Mouse (Mus musculus): ENCODE results near the gene Akain1. TPM values are rescaled to one million over a fixed set of nuclear protein-coding genes. Genes with fewer than 3 reads are reported as not detected.

Gene Akain1
- polyA plus RNA-seq (2014; fragmentation: Nextera tagmentation; extraction: Ambion mirVana) = 3.0 and 3.3 TPM in 2 replicates

- Histone ChIP-seq H3K4me2 (ENCODE audit: low read depth, low read length) (peak within 1 kb of the TSS; percentile 82), H3K27ac (ENCODE audit: low read depth, low read length) (no peak within 1 kb of the TSS), H3K36me3 (ENCODE audit: control insufficient read depth, insufficient read depth, low read length) (no peaks in the 10 kb centered on the region), H3K4me3 (ENCODE audit: low read depth, low read length) (peak within 1 kb of the TSS; percentile 51), H3K27me3 (ENCODE audit: control insufficient read depth, insufficient read depth, low read length) (peaks cover 16% of the 10 kb centered on the region; the same call in 1 of the 2 replicates), H3K9ac (replicated peaks; ENCODE audit: low read depth, low read length) (peak within 1 kb of the TSS; percentile 50), H3K9me3 (ENCODE audit: control insufficient read depth, low read length) (no peaks in the 10 kb centered on the region), H3K4me1 (ENCODE audit: control insufficient read depth, insufficient read depth, low read length) (no peaks in the 10 kb centered on the region)
- 0% methylated on average over 35 of the region's 44 CpGs for WGBS
- ATAC-seq (ENCODE audit: low read depth) = peak; percentile 91
These were observed at the start of gene Akain1 for GRCm38 (mm10) chr17:69438990-69439491. TSS of gene Akain1 (plus strand) at chr17:69439326.

- Histone ChIP-seq H3K4me1 (ENCODE audit: control insufficient read depth, insufficient read depth, low read length) (no peaks in the 10 kb centered on the region), H3K9me3 (ENCODE audit: control insufficient read depth, low read length) (no peaks in the 10 kb centered on the region), H3K36me3 (ENCODE audit: control insufficient read depth, insufficient read depth, low read length) (no peaks in the 10 kb centered on the region), H3K4me2 (ENCODE audit: low read depth, low read length) (no peak overlapping the region), H3K27me3 (ENCODE audit: control insufficient read depth, insufficient read depth, low read length) (no peaks in the 10 kb centered on the region), H3K27ac (ENCODE audit: low read depth, low read length) (no peak overlapping the region), H3K9ac (replicated peaks; ENCODE audit: low read depth, low read length) (no peak overlapping the region), H3K4me3 (ENCODE audit: low read depth, low read length) (no peak overlapping the region)
- 58% methylated on average over 15 of the region's 16 CpGs for WGBS
- ATAC-seq (ENCODE audit: low read depth) = no peak
These were observed 42.7 kb upstream of the Akain1 start for GRCm38 (mm10) chr17:69396147-69397033.

GRCm38 (mm10) chr17:69397163-69397562 lies 42.0 kb upstream of the Akain1 start:
- Histone ChIP-seq H3K9ac (replicated peaks; ENCODE audit: low read depth, low read length) (no peak overlapping the region), H3K36me3 (ENCODE audit: control insufficient read depth, insufficient read depth, low read length) (no peaks in the 10 kb centered on the region), H3K27me3 (ENCODE audit: control insufficient read depth, insufficient read depth, low read length) (no peaks in the 10 kb centered on the region), H3K9me3 (ENCODE audit: control insufficient read depth, low read length) (no peaks in the 10 kb centered on the region), H3K4me3 (ENCODE audit: low read depth, low read length) (no peak overlapping the region), H3K27ac (ENCODE audit: low read depth, low read length) (no peak overlapping the region), H3K4me1 (ENCODE audit: control insufficient read depth, insufficient read depth, low read length) (no peaks in the 10 kb centered on the region), H3K4me2 (ENCODE audit: low read depth, low read length) (no peak overlapping the region)
- ATAC-seq (ENCODE audit: low read depth) = no peak
- WGBS = 83% methylated on average over 5 of the region's 5 CpGs

- Histone ChIP-seq H3K9me3 (ENCODE audit: control insufficient read depth, low read length) (no peaks in the 10 kb centered on the region), H3K36me3 (ENCODE audit: control insufficient read depth, insufficient read depth, low read length) (no peaks in the 10 kb centered on the region)
- ATAC-seq (ENCODE audit: low read depth) = no peak
These were observed 41.0 kb upstream of the Akain1 start for GRCm38 (mm10) chr17:69398092-69398491.

GRCm38 (mm10) chr17:69401146-69401545 lies 38.0 kb upstream of the Akain1 start:
- Histone ChIP-seq H3K4me3 (ENCODE audit: low read depth, low read length) (no peak overlapping the region), H3K27ac (ENCODE audit: low read depth, low read length) (no peak overlapping the region), H3K9me3 (ENCODE audit: control insufficient read depth, low read length) (no peaks in the 10 kb centered on the region), H3K9ac (replicated peaks; ENCODE audit: low read depth, low read length) (no peak overlapping the region), H3K4me2 (ENCODE audit: low read depth, low read length) (no peak overlapping the region), H3K4me1 (ENCODE audit: control insufficient read depth, insufficient read depth, low read length) (no peaks in the 10 kb centered on the region), H3K27me3 (ENCODE audit: control insufficient read depth, insufficient read depth, low read length) (no peaks in the 10 kb centered on the region), H3K36me3 (ENCODE audit: control insufficient read depth, insufficient read depth, low read length) (no peaks in the 10 kb centered on the region)
- WGBS = 80% methylated on average over 2 of the region's 2 CpGs
- no peak for ATAC-seq (ENCODE audit: low read depth)

More at GRCm38 (mm10) chr17:69398092-69398491, 41.0 kb upstream of the Akain1 start:
- H3K27me3 ChIP-seq (ENCODE audit: control insufficient read depth, insufficient read depth, low read length) = no peaks in the 10 kb centered on the region
- no peak overlapping the region for H3K27ac ChIP-seq (ENCODE audit: low read depth, low read length)
- H3K4me1 ChIP-seq (ENCODE audit: control insufficient read depth, insufficient read depth, low read length) = no peaks in the 10 kb centered on the region
- no peak overlapping the region for H3K4me2 ChIP-seq (ENCODE audit: low read depth, low read length)
- H3K4me3 ChIP-seq (ENCODE audit: low read depth, low read length) = no peak overlapping the region
- no peak overlapping the region for H3K9ac ChIP-seq (replicated peaks; ENCODE audit: low read depth, low read length)

- peak overlapping the region; percentile 58 for H3K4me2 ChIP-seq (ENCODE audit: low read depth, low read length)
- peaks cover 4% of the 10 kb centered on the region; the same call in 1 of the 2 replicates for H3K4me1 ChIP-seq (ENCODE audit: control insufficient read depth, insufficient read depth, low read length)
- H3K9ac ChIP-seq (replicated peaks; ENCODE audit: low read depth, low read length) = no peak overlapping the region
- peak overlapping the region; percentile 82 for H3K4me3 ChIP-seq (ENCODE audit: low read depth, low read length)
- H3K27ac ChIP-seq (ENCODE audit: low read depth, low read length) = no peak overlapping the region
- no peak for ATAC-seq (ENCODE audit: low read depth)
- H3K9me3 ChIP-seq (ENCODE audit: control insufficient read depth, low read length) = no peaks in the 10 kb centered on the region
- H3K36me3 ChIP-seq (ENCODE audit: control insufficient read depth, insufficient read depth, low read length) = no peaks in the 10 kb centered on the region
- 0 out of 2 replicates have a peak, but pooled peaks cover 2% of the 10 kb centered on the region for H3K27me3 ChIP-seq (ENCODE audit: control insufficient read depth, insufficient read depth, low read length)
These were observed 23.0 kb upstream of the Akain1 start for GRCm38 (mm10) chr17:69416163-69416562.

- under 1% methylated on average over 56 of the region's 56 CpGs for WGBS
- peak overlapping the region; percentile 82 for H3K4me3 ChIP-seq (ENCODE audit: low read depth, low read length)
- H3K9ac ChIP-seq (replicated peaks; ENCODE audit: low read depth, low read length) = peak overlapping the region; percentile 81
- no peaks in the 10 kb centered on the region for H3K9me3 ChIP-seq (ENCODE audit: control insufficient read depth, low read length)
- peak; percentile 100 for ATAC-seq (ENCODE audit: low read depth)
- peaks cover 4% of the 10 kb centered on the region; the same call in 1 of the 2 replicates for H3K4me1 ChIP-seq (ENCODE audit: control insufficient read depth, insufficient read depth, low read length)
- H3K27ac ChIP-seq (ENCODE audit: low read depth, low read length) = peak overlapping the region; percentile 96
- H3K27me3 ChIP-seq (ENCODE audit: control insufficient read depth, insufficient read depth, low read length) = 0 out of 2 replicates have a peak, but pooled peaks cover 2% of the 10 kb centered on the region
- peak overlapping the region; percentile 67 for H3K4me2 ChIP-seq (ENCODE audit: low read depth, low read length)
- no peaks in the 10 kb centered on the region for H3K36me3 ChIP-seq (ENCODE audit: control insufficient read depth, insufficient read depth, low read length)
These were observed 22.0 kb upstream of the Akain1 start for GRCm38 (mm10) chr17:69416920-69417661.

GRCm38 (mm10) chr17:69417724-69418373 lies 21.3 kb upstream of the Akain1 start:
- H3K9ac ChIP-seq (replicated peaks; ENCODE audit: low read depth, low read length) = peak overlapping the region; percentile 81
- peak overlapping the region; percentile 82 for H3K4me3 ChIP-seq (ENCODE audit: low read depth, low read length)
- H3K4me2 ChIP-seq (ENCODE audit: low read depth, low read length) = peak overlapping the region; percentile 67
- H3K36me3 ChIP-seq (ENCODE audit: control insufficient read depth, insufficient read depth, low read length) = no peaks in the 10 kb centered on the region
- peak; percentile 72 for ATAC-seq (ENCODE audit: low read depth)
- H3K27ac ChIP-seq (ENCODE audit: low read depth, low read length) = peak overlapping the region; percentile 96
- H3K4me1 ChIP-seq (ENCODE audit: control insufficient read depth, insufficient read depth, low read length) = peaks cover 4% of the 10 kb centered on the region; the same call in 1 of the 2 replicates
- 0 out of 2 replicates have a peak, but pooled peaks cover 2% of the 10 kb centered on the region for H3K27me3 ChIP-seq (ENCODE audit: control insufficient read depth, insufficient read depth, low read length)
- WGBS = 4% methylated on average over 26 of the region's 26 CpGs
- H3K9me3 ChIP-seq (ENCODE audit: control insufficient read depth, low read length) = no peaks in the 10 kb centered on the region

All from neural tube, embryonic 14.5 days (tissue).